Mouse (Mus musculus) lung, embryonic 14.5 days (tissue): ENCODE data around the gene Klk1b9. TPM values are rescaled to one million over a fixed set of nuclear protein-coding genes. Genes with fewer than 3 reads are reported as not detected.
"Not testable (repeated sequence)": the region's sequence is repeated elsewhere in the genome, so short reads cannot be mapped to it uniquely, and the experiment has no call there.

Experiments
- ATAC-seq: fragments of 200-750 bp; cut with Nextera tagmentation; 2 replicates; pipeline ENCODE4 v1.8.0; 2017; ENCODE audit warnings: mild to moderate bottlenecking, moderate TSS enrichment, moderate library complexity; ENCODE audit not compliant: insufficient read depth
- DNase-seq: peaks from one replicate; pipeline ENCODE4 v3.0.0-alpha.2; 2015
- H3K27ac ChIP-seq: fragments of 300-500 bp; sonication (generic); 2 replicates; pipeline ENCODE4 v1.5.1; 2014; ENCODE audit warnings: low read depth, mild to moderate bottlenecking, moderate library complexity
- H3K27me3 ChIP-seq: fragments of 300-500 bp; sonication (generic); 2 replicates; pipeline ENCODE4 v1.6.1; 2014; ENCODE audit warnings: low read length, control low read depth; ENCODE audit not compliant: insufficient read depth
- H3K36me3 ChIP-seq: fragments of 300-500 bp; sonication (generic); 2 replicates; pipeline ENCODE4 v1.6.1; 2014; ENCODE audit warnings: control low read depth; ENCODE audit not compliant: insufficient read depth
- H3K4me1 ChIP-seq: fragments of 300-500 bp; sonication (generic); 2 replicates; pipeline ENCODE4 v1.6.1; 2014; ENCODE audit warnings: antibody characterized with exemption, control low read depth; ENCODE audit not compliant: insufficient read depth
- H3K4me2 ChIP-seq: fragments of 300-500 bp; sonication (generic); 2 replicates; pipeline ENCODE4 v1.6.1; 2014; ENCODE audit warnings: mild to moderate bottlenecking
- H3K4me3 ChIP-seq: fragments of 300-500 bp; sonication (generic); 2 replicates; pipeline ENCODE4 v1.5.1; 2014; ENCODE audit warnings: low read depth, low read length
- H3K9ac ChIP-seq: fragments of 300-500 bp; sonication (generic); 2 replicates; pipeline ENCODE4 v1.6.1; 2014
- H3K9me3 ChIP-seq: fragments of 300-500 bp; sonication (generic); 2 replicates; pipeline ENCODE4 v1.6.1; 2016; ENCODE audit warnings: low read depth, low read length, control low read depth
- CTCF ChIP-seq: IDR thresholded peaks from 2 replicates; pipeline ENCODE4 v1.5.1; 2016; ENCODE audit warnings: antibody characterized with exemption, low read depth
- WGBS: fragments of 180-500 bp; shearing (Covaris S2); extraction: QIAGEN DNeasy Blood & Tissue Kit; methylation state at CpG from one replicate; pipeline ENCODE4 v1.1.7; 2014; 5-methylcytosine and 5-hydroxymethylcytosine counted together
- polyA plus RNA-seq: library from polyadenylated mRNA; unstranded; fragments of >200 nt; fragmentation: Nextera tagmentation; extraction: Ambion mirVana; gene quantifications from 2 replicates; pipeline ENCODE4 v1.2.1, GENCODE M21; 2014

Gene Klk1b9
- polyA plus RNA-seq, 1 experiment from 2014 or later, result not detected

- no peaks in the 10 kb centered on the region for H3K27me3 ChIP-seq
- ATAC-seq (no peak), DNase-seq (no peak)
- no peak overlapping the region for H3K4me3 ChIP-seq
- H3K36me3 ChIP-seq, result no peaks in the 10 kb centered on the region
- H3K4me2 ChIP-seq, result no peak overlapping the region
- no peaks in the 10 kb centered on the region for H3K9me3 ChIP-seq
- no peak for TF ChIP-seq CTCF
- no peak overlapping the region for H3K27ac ChIP-seq
- H3K9ac ChIP-seq, result no peak overlapping the region
- no peaks in the 10 kb centered on the region for H3K4me1 ChIP-seq
Observed at GRCm38 (mm10) chr7:44004847-44005246, 29.0 kb downstream of the Klk1b9 start.

- not testable (repeated sequence) for H3K27ac ChIP-seq, H3K27me3 ChIP-seq, H3K4me2 ChIP-seq, ATAC-seq, H3K9me3 ChIP-seq, H3K4me3 ChIP-seq, H3K36me3 ChIP-seq, H3K4me1 ChIP-seq, DNase-seq, H3K9ac ChIP-seq
Observed at GRCm38 (mm10) chr7:44011868-44012267, 36.0 kb downstream of the Klk1b9 start, which contains the start of gene Klk1b26. Gene Klk1b26, plus strand, starts transcription at chr7:44012168.

- H3K9ac ChIP-seq, ATAC-seq: not testable (repeated sequence)
- 76% methylated on average over 6 of the region's 6 CpGs for WGBS
Observed at GRCm38 (mm10) chr7:44014666-44015065, 38.8 kb downstream of the Klk1b9 start.

GRCm38 (mm10) chr7:44015071-44015470 lies 39.2 kb downstream of the Klk1b9 start:
- Histone ChIP-seq H3K27me3 (no peaks in the 10 kb centered on the region), H3K4me1 (no peaks in the 10 kb centered on the region), H3K36me3 (no peaks in the 10 kb centered on the region), H3K9ac (no peak overlapping the region), H3K4me2 (no peak overlapping the region), H3K4me3 (no peak overlapping the region), H3K27ac (no peak overlapping the region), H3K9me3 (no peaks in the 10 kb centered on the region)
- DNase-seq (no peak), ATAC-seq (no peak)
- WGBS, result 79% methylated on average over 5 of the region's 5 CpGs
- no peak for TF ChIP-seq CTCF

More at GRCm38 (mm10) chr7:44014666-44015065, 38.8 kb downstream of the Klk1b9 start:
- not testable (repeated sequence) for H3K4me1 ChIP-seq, H3K9me3 ChIP-seq, DNase-seq, H3K36me3 ChIP-seq, H3K27me3 ChIP-seq, H3K27ac ChIP-seq, H3K4me2 ChIP-seq, H3K4me3 ChIP-seq

Other genes starting within 250 kb of the Klk1b9 start
- not detected in 2 replicates for gene Klk12, start 207.2 kb upstream of the Klk1b9 start, polyA plus RNA-seq
- gene Klk11, start 201.5 kb upstream of the Klk1b9 start, polyA plus RNA-seq, result not detected in 2 replicates
- gene Klk10, start 195.0 kb upstream of the Klk1b9 start, polyA plus RNA-seq, result 0.70 and 0.81 TPM in 2 replicates
- 0.20 TPM in 1 of 2 replicates, not detected in the other for gene Klk9, start 184.2 kb upstream of the Klk1b9 start, polyA plus RNA-seq
- 21.0 and 26.2 TPM in 2 replicates for gene Klk8, start 178.5 kb upstream of the Klk1b9 start, polyA plus RNA-seq
- 0.09 TPM in 1 of 2 replicates, not detected in the other for gene Klk7, start 164.8 kb upstream of the Klk1b9 start, polyA plus RNA-seq
- gene Klk6, start 151.6 kb upstream of the Klk1b9 start, polyA plus RNA-seq, result not detected in 2 replicates
- not detected in 2 replicates for gene Klk5, start 134.1 kb upstream of the Klk1b9 start, polyA plus RNA-seq
- gene Klk4, start 94.9 kb upstream of the Klk1b9 start, polyA plus RNA-seq, result not detected in 2 replicates
- gene Klk15, start 42.3 kb upstream of the Klk1b9 start, polyA plus RNA-seq, result not detected in 2 replicates
- gene Klk1b8, start 25.4 kb upstream of the Klk1b9 start, polyA plus RNA-seq, result not detected in 2 replicates
- gene Klk1b1, start 9.3 kb upstream of the Klk1b9 start, polyA plus RNA-seq, result not detected in 2 replicates
- gene Klk1b11, start 19.8 kb downstream of the Klk1b9 start, polyA plus RNA-seq, result not detected in 2 replicates
- gene Klk1b26, start 36.1 kb downstream of the Klk1b9 start, polyA plus RNA-seq, result not detected in 2 replicates
- gene Klk1b27, start 76.2 kb downstream of the Klk1b9 start, polyA plus RNA-seq, result not detected in 2 replicates
- gene Klk1b21, start 126.3 kb downstream of the Klk1b9 start, polyA plus RNA-seq, result not detected in 2 replicates
- not detected in 2 replicates for gene Klk1b22, start 136.6 kb downstream of the Klk1b9 start, polyA plus RNA-seq
- not detected in 2 replicates for gene Klk1b16, start 160.7 kb downstream of the Klk1b9 start, polyA plus RNA-seq
- gene Klk1b24, start 212.2 kb downstream of the Klk1b9 start, polyA plus RNA-seq, result not detected in 2 replicates
- gene Klk1b3, start 222.1 kb downstream of the Klk1b9 start, polyA plus RNA-seq, result not detected in 2 replicates
- not detected in 2 replicates for gene Klk1b4, start 231.4 kb downstream of the Klk1b9 start, polyA plus RNA-seq
- not detected in 2 replicates for gene Klk1b5, start 239.9 kb downstream of the Klk1b9 start, polyA plus RNA-seq
- gene Klk1, start 249.3 kb downstream of the Klk1b9 start, polyA plus RNA-seq, result 0.20 and 0.26 TPM in 2 replicates